Mouse (Mus musculus): ENCODE measurements around the gene Apaf1.

GRCm38 (mm10) chr10:91032399-91032798, 50.2 kb downstream of the Apaf1 start:
- TF ChIP-seq CTCF (IDR thresholded peaks at IDR 0.05; ENCODE audit: low read depth) (peak; percentile 89), EP300 (IDR thresholded peaks at IDR 0.05; ENCODE audit: low read depth) (no peak)

All from heart, postnatal 0 days (tissue).